Mouse (Mus musculus) C2C12 (cell line): ENCODE results near the gene Sdhd.

ENCODE experiments used
- CTCF ChIP-seq: IDR thresholded peaks from one replicate; pipeline ENCODE4 v1.5.1; 2011; ENCODE audit not compliant: control insufficient read depth, insufficient read depth, insufficient read length
- FOSL1 ChIP-seq: IDR thresholded peaks from one replicate; pipeline ENCODE4 v1.8.0; 2011; ENCODE audit warnings: mild to moderate bottlenecking, low read length; ENCODE audit not compliant: poor library complexity, insufficient read depth, severe bottlenecking
- MAX ChIP-seq: IDR thresholded peaks from one replicate; pipeline ENCODE4 v1.6.1; 2011; ENCODE audit warnings: mild to moderate bottlenecking, control low read depth

DNA sequence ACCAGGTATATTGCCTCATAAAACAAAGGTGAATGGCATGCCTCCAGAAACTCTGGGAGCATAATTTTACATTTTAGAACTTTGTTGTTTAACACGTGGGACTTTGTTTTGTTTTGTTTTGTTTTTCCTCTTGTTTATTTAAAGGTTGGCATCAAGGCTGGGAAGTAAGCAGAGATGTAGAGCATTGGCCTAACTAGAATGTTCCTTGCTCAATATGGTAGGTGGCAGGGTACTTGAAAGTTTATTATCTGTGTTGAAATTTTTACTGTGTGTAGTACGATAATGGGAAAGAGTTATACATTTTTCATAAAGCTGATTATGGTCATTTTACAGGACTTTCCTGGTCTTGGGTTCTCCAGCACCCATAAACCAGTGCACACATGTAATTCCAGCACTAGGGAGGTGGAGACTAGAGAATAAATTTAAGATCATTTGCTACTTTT is 41.7 kb downstream of the Sdhd start:
- TF ChIP-seq CTCF (no peak), MAX (no peak), FOSL1 (no peak)
